Mouse (Mus musculus): ENCODE measurements around the gene Traf4. TPM values are rescaled to one million over a fixed set of nuclear protein-coding genes. Genes with fewer than 3 reads are reported as not detected.

Traf4 gene
- polyA plus RNA-seq, 1 experiment from 2014 or later: 101 TPM

DNA sequence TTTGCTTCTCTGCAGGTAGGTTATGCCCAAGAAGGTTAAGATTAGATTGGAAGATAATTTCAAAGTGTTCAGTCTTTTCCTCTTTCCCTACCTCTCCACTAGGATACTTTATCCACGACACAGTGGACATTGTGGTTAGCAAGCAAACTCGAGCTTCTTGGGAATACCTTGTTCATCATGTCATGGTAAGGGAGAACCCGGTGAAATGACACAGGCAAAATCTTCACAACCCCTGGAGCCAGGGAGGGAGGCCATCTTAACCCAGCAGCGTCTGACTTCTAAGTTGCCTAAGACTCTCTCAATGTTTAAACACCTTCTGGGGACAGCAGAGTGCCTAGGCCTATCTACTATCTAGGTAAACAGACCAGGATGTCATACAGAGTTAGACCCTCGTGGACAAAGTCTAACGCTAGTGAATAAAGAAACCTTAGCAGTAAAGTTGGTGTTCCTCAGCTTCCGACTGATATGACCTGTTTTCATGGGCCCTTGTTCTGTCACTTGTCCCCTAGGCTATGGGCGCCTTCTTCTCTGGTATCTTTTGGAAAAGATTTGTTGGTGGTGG, 14.1 kb upstream of the Traf4 start:
- peaks cover 57% of the 10 kb centered on the region for H3K4me1 ChIP-seq
- peak overlapping the region; percentile 59 for H3K4me3 ChIP-seq
- no peaks in the 10 kb centered on the region for H3K27me3 ChIP-seq (replicated peaks)
- H3K4me2 ChIP-seq: peak overlapping the region; percentile 76
- H3K9ac ChIP-seq: no peak overlapping the region
- ATAC-seq (replicated peaks): no peak
- H3K27ac ChIP-seq: no peak overlapping the region
- H3K36me3 ChIP-seq (replicated peaks): peaks cover 17% of the 10 kb centered on the region
- 38% methylated on average over 8 of the region's 8 CpGs for WGBS
- no peaks in the 10 kb centered on the region for H3K9me3 ChIP-seq

DNA sequence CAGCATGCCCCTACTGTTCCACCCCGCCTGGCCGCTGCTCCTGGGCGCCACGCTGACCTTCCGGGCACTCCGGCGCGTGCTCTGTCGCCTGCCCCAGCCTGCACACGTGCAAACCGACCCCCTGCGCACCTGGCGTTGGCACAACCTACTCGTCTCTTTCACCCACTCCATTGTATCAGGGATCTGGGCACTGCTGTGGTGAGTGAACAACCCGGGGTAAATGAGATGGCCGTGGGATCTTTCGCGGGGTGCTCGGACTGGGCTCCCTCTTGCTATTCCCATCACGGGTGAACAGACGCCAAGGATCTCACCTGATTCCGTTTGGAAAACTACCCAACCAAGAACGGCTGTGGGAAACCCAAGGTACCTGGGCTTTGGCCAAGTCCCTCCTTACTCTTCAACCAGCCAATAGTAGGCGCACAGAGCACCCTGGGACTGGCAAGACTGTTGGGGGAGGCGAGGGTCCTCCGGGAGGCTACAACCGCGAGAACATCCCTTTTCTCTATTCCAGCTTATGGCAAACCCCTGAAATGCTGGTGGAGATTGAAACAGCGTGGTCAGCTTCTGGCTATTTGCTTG, 13.6 kb upstream of the Traf4 start:
- Histone ChIP-seq H3K4me1 (peaks cover 54% of the 10 kb centered on the region), H3K9me3 (no peaks in the 10 kb centered on the region), H3K36me3 (replicated peaks) (peaks cover 17% of the 10 kb centered on the region), H3K9ac (peak overlapping the region; percentile 32), H3K27me3 (replicated peaks) (no peaks in the 10 kb centered on the region), H3K4me3 (peak overlapping the region; percentile 59), H3K27ac (peak overlapping the region; percentile 79), H3K4me2 (peak overlapping the region; percentile 76)
- ATAC-seq (replicated peaks): no peak
- 2% methylated on average over 29 of the region's 29 CpGs for WGBS

DNA sequence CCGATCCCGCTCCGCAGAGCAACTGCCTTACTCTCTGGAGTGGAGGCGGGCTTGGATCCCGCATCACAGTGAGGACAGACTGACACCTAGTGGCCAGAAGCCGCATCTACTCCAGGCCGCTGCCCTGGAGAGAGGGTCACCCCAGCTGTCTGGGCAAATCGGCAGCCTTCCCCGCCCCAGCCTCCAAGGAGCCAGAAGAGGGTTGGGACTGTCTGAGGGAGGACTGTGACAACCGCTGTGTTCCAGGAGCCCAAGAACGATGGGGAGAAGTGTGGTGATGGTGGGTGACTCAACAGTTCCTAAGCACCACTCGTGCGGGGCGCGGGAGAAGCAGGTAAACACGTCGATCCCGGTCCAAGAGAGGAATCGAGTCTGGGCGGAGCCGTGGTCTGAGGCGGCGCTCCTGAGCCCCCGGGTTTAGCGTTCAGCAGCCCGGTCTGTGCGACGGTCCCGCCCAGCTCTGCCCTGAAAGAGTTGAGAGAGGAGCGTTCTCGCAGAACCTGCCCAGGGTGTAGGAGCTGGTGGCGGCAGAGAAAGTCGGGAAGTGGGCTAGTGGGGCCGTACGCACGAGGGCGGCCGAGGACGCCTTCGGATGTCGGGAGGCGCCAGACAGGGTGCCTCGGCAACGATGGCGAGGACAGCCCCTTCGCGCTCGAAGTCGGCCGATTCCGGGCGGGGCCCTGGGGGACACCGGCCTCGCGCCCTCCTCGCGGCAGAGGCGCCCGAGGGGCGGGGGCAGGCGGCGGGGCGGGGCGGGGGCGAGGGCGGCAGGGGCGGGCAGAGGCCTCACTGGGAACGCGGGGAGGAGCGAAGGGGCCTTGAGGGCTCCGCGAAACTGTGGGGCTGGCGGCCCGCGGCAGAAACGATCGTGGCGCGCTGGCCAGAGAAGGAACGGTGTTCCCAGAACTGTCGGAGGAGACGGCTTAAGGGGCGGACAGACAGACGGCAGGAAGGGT, 12.8 kb upstream of the Traf4 start:
- ATAC-seq (replicated peaks): peak; percentile 88

DNA sequence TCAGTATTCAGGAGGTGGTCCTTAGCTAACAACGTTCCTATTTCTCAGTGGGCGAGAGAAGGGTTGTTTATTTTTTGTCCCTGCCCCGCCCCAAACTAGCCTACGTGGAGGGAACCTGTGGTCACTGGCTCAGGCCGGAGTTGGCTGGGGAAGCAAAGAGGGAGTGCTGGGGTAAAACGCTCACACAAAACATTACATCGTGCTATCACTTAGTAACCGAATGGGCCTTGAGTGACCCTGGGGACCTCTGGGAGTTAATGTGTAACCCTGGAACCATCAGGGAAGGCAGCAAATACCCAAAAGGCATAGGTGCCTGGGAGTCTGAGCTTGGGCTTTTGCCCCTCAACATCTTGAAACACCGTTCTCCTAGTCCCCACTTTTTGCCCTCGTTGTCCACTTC, 12.0 kb upstream of the Traf4 start:
- Histone ChIP-seq H3K9me3 (no peaks in the 10 kb centered on the region), H3K9ac (no peak overlapping the region), H3K4me1 (peaks cover 52% of the 10 kb centered on the region), H3K27ac (0 out of 2 replicates have a peak overlapping the region, but pooled peaks have one; percentile 79), H3K36me3 (replicated peaks) (peaks cover 17% of the 10 kb centered on the region), H3K4me3 (peak overlapping the region; percentile 59), H3K4me2 (peak overlapping the region; percentile 76), H3K27me3 (replicated peaks) (no peaks in the 10 kb centered on the region)
- 3% methylated on average over 10 of the region's 10 CpGs for WGBS
- ATAC-seq (replicated peaks): 0 out of 2 replicates have a peak, but pooled peaks have one; percentile 10

More for the DNA sequence above, 12.8 kb upstream of the Traf4 start:
- Histone ChIP-seq H3K4me1 (peaks cover 52% of the 10 kb centered on the region), H3K27me3 (replicated peaks) (no peaks in the 10 kb centered on the region), H3K27ac (peak overlapping the region; percentile 79), H3K4me2 (peak overlapping the region; percentile 76), H3K36me3 (replicated peaks) (peaks cover 17% of the 10 kb centered on the region), H3K9me3 (no peaks in the 10 kb centered on the region), H3K9ac (peak overlapping the region; percentile 32), H3K4me3 (peak overlapping the region; percentile 59)
- under 1% methylated on average over 84 of the region's 84 CpGs for WGBS

DNA sequence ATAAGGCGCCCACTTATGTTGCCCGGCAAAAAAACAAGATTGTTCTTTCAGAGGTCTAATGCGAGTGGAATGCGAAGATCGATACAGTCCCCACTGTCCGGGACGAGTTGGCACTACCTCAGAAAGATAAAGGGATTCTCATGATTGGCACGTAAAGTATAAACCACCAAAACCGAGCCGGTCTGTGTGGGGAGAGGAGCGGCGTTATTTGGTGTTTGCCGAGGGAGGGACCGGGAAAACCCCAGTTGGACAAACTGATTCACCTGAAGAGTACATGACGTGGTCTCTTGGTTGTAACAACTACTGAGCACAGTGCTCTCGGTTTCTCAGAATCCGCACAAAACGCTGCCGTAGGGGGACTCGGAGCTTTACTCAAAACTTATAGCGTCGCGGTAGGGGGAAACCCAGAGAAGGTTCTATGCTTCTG, 11.5 kb upstream of the Traf4 start:
- peak overlapping the region; percentile 76 for H3K4me2 ChIP-seq
- H3K4me1 ChIP-seq: peaks cover 47% of the 10 kb centered on the region
- H3K27me3 ChIP-seq (replicated peaks): no peaks in the 10 kb centered on the region
- WGBS: 1% methylated on average over 23 of the region's 23 CpGs
- H3K27ac ChIP-seq: peak overlapping the region; percentile 79; the same call in 1 of the 2 replicates
- peaks cover 17% of the 10 kb centered on the region for H3K36me3 ChIP-seq (replicated peaks)
- peak overlapping the region; percentile 59 for H3K4me3 ChIP-seq
- ATAC-seq (replicated peaks): no peak
- no peak overlapping the region for H3K9ac ChIP-seq
- no peaks in the 10 kb centered on the region for H3K9me3 ChIP-seq

DNA sequence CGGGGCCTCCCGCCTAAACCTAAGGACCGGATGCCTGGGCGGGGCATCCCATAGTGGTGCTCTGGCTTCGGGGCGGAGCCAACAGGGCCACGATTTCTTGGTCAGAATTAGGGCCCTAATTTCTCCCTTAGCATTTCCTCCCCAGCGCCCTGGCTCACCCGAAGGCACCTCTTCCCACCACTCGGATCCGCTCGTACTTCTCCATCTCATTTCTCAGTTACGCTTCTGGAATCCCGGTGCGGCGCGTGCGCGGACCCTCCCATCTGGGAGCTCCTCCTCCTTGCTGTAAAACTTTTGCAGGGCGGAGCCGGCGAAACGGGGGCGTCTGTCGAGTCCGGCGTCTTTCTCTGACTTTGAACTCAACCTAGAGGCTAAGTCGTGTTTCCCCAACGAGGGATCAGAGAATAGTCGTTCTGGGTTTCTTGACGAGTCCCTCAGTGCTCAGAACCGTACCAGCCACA, 11.0 kb upstream of the Traf4 start, which contains the start of the genes Nek8 and Tlcd1:
TSS of gene Nek8 (minus strand) at position 274 of the 461 bp plus-strand sequence.
TSS of gene Tlcd1 (plus strand) at position 310 of the 461 bp plus-strand sequence.
- peak; percentile 41 for ATAC-seq (replicated peaks)
- Histone ChIP-seq H3K36me3 (replicated peaks) (peaks cover 17% of the 10 kb centered on the region), H3K9ac (peak within 1 kb of the TSS; percentile 34), H3K27ac (peak within 1 kb of the TSS; percentile 79), H3K4me2 (peak within 1 kb of the TSS; percentile 76), H3K4me1 (peaks cover 42% of the 10 kb centered on the region), H3K9me3 (no peaks in the 10 kb centered on the region), H3K4me3 (peak within 1 kb of the TSS; percentile 59), H3K27me3 (replicated peaks) (no peaks in the 10 kb centered on the region)
- under 1% methylated on average over 32 of the region's 32 CpGs for WGBS

DNA sequence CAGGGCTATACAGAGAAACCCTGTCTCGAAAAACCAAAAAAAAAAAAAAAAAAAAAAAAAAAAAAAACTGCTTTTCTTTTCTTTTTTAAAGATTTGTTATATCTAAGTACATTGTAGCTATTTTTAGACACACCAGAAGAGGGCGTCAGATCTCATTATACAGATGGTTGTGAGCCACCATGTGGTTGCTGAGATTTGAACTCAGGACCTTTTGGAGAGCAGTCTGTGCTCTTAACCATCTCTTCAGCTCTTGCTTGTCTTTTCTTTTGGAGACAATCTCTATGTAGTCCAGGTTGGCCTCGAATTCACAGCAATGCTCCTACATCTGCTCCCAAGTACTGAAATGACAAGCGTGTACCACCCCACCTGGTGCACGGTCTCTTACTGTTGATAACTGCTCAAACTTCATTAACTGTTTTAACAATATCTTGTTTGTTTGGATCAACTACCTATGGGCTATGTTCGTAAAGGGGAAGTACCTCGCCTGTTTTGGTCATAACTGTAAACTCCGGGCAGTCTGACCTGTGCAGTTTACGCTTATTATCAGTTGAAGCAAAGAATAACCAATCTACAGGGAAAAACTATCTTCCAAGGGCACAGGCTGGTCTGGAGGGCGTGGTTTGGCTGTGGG, 10.5 kb upstream of the Traf4 start:
- peak overlapping the region; percentile 34 for H3K9ac ChIP-seq
- no peak for ATAC-seq (replicated peaks)
- peak overlapping the region; percentile 76 for H3K4me2 ChIP-seq
- H3K4me3 ChIP-seq: peak overlapping the region; percentile 59
- peaks cover 14% of the 10 kb centered on the region for H3K36me3 ChIP-seq (replicated peaks)
- no peaks in the 10 kb centered on the region for H3K9me3 ChIP-seq
- WGBS: 4% methylated on average over 9 of the region's 10 CpGs
- peaks cover 39% of the 10 kb centered on the region for H3K4me1 ChIP-seq
- H3K27me3 ChIP-seq (replicated peaks): no peaks in the 10 kb centered on the region
- no peak overlapping the region for H3K27ac ChIP-seq

DNA sequence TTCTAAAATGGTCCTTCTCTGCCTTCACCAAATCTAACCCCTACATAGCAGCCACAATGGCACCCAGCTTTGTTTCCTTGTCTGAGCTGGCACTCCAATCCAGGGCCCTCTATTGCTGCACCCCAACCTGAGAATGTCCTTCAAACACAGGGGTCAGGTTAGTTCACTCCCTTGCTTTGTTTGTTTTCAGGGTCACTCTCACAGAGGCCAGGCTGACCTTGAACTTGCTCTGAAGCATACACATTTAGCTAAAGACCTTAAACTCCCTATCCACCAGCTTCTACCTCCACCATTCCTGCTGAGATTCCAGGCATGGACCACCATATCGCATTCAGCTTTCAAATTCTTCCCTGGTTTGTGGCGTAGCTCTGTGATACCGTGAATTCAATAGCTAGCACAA, 9.1 kb upstream of the Traf4 start:
- no peak overlapping the region for H3K27ac ChIP-seq
- no peak overlapping the region for H3K9ac ChIP-seq
- H3K9me3 ChIP-seq: no peaks in the 10 kb centered on the region
- WGBS: 93% methylated on average over 3 of the region's 3 CpGs
- H3K4me1 ChIP-seq: peaks cover 35% of the 10 kb centered on the region
- no peaks in the 10 kb centered on the region for H3K27me3 ChIP-seq (replicated peaks)
- no peaks in the 10 kb centered on the region for H3K36me3 ChIP-seq (replicated peaks)
- H3K4me3 ChIP-seq: no peak overlapping the region
- ATAC-seq (replicated peaks): no peak
- no peak overlapping the region for H3K4me2 ChIP-seq

DNA sequence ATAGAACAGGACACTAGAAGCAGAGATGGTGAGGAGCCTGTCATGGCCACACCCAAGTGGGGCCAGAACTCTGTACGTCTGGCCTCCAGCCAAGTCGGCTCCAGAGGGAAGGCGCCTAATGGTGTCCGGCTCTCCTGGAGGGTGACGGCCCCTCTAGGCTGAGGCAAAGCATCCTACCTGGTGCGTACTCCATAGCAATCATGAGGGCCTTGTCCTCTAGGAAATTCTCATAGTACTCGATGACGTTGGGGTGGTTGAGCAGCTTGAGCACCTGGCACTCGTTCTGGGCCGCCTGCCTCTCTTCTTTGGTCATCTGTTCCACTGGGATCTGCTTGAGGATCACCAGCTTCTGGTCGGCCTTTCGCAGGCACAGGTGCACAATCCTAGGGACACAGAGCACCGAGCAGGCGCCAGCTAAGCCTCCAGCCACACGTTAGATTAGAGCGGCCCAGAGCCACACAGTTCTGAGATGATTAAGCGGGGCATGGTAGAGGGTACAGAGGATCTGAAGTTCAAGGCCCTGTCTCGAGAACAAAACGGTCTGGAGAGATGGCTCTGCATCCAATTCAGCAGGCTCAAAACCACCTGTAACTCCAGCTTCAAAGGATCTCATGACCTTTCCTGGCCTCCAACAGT, 7.5 kb upstream of the Traf4 start:
- no peak overlapping the region for H3K27ac ChIP-seq
- peaks cover 18% of the 10 kb centered on the region for H3K4me1 ChIP-seq
- no peaks in the 10 kb centered on the region for H3K36me3 ChIP-seq (replicated peaks)
- 88% methylated on average over 19 of the region's 19 CpGs for WGBS
- no peak overlapping the region for H3K4me2 ChIP-seq
- H3K27me3 ChIP-seq (replicated peaks): no peaks in the 10 kb centered on the region
- H3K4me3 ChIP-seq: no peak overlapping the region
- no peaks in the 10 kb centered on the region for H3K9me3 ChIP-seq
- ATAC-seq (replicated peaks): no peak
- no peak overlapping the region for H3K9ac ChIP-seq

DNA sequence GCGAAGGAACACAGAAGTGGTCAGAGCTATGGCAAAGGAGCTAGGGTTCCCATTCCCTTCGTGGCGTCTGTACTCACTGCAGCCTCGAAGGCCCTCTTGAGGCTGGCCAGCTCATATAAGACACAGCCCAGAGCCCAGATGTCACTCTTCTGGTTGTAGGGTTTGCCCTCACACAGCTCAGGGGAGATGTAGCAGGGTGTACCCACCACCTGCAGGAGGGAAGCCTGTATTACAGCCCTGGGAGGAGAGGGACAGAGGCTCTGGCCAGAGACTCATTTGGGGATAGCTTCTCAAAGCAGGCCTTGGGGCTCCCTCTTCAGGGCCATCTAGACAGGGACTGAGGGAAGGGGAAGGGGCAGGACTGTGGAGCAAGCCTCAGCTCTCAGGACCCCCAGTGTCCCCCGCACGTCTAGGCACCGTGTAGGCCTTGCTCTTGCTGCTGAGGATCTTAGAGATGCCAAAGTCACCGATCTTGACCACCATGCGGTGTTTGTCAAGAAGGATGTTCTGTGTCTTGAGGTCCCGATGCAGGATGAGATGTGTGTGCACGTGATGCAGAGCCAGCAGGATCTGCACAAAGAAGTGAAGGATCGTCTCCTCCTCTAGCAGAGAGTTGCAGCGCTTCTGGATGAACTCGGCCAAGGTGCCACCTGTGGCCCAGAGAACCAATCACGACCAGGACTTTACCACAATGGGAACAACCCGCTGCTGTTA, 6.8 kb upstream of the Traf4 start:
- H3K4me1 ChIP-seq: peaks cover 12% of the 10 kb centered on the region
- no peak for ATAC-seq (replicated peaks)
- H3K27me3 ChIP-seq (replicated peaks): no peaks in the 10 kb centered on the region
- 77% methylated on average over 16 of the region's 16 CpGs for WGBS
- no peak overlapping the region for H3K9ac ChIP-seq
- no peaks in the 10 kb centered on the region for H3K36me3 ChIP-seq (replicated peaks)
- no peak overlapping the region for H3K4me2 ChIP-seq
- no peak overlapping the region for H3K4me3 ChIP-seq
- no peak overlapping the region for H3K27ac ChIP-seq
- no peaks in the 10 kb centered on the region for H3K9me3 ChIP-seq

DNA sequence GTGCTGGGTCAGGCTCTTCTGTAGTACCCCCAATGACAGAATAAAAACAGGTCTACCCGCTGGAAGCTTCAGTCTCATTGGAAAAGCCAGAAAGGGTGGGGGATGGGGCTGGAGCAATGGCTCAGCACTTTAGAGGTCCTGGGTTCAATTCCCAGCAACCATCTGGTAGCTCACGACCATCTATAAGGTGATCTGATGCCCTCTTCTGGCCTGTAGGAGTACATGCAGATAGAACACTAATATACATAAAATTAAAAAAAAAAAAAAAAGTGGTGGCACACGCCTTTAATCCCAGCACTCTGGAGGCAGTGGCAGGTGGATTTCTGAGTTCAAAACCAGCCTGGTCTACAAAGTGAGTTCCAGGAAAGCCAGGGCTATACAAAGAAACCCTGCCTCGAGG, 5.9 kb upstream of the Traf4 start:
- WGBS: 56% methylated on average over 4 of the region's 4 CpGs
- Histone ChIP-seq H3K4me3 (no peak overlapping the region), H3K4me1 (peaks cover 5% of the 10 kb centered on the region), H3K9ac (no peak overlapping the region), H3K4me2 (no peak overlapping the region), H3K27ac (no peak overlapping the region), H3K9me3 (no peaks in the 10 kb centered on the region), H3K36me3 (replicated peaks) (no peaks in the 10 kb centered on the region), H3K27me3 (replicated peaks) (no peaks in the 10 kb centered on the region)
- ATAC-seq (replicated peaks): no peak
